Mouse (Mus musculus) induced T-regulatory cell, adult 2 months (primary cell): ENCODE measurements at regions not wholly inside any gene's neighbourhood (a gene's known extent, or its start where the extent isn't known, plus 50 kb on each side); places are given as distances from the start of the nearest gene placed in this dataset.

ENCODE experiments used
- DNase-seq: peaks from one replicate; pipeline ENCODE4 v3.0.0-alpha.2; 2012; ENCODE audit warnings: low read depth

DNA sequence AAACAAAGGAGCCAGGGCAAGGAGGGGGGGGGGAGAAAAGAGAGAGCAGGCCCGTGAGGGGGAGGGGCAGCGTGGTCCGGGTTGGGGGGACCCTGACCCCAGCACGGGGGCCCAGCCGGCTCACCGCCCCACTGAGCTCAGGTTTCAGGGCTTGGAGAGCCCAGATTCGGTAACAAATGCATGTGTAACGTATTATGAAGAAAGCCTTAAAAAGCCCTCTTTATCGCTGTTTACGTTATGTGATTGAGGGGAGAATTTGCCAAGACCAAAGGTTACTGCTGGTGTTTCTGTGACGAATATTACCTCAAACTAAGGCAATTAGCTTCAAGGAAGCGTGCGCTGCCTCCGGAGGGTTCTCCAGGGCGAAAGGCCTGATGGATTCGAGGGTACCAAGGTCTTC lies 54.2 kb downstream of the Barx1 start:
- DNase-seq, result no peak

GRCm38 (mm10) chr13:48717451-48717850 lies 54.7 kb downstream of the Barx1 start:
- DNase-seq, result no peak

DNA sequence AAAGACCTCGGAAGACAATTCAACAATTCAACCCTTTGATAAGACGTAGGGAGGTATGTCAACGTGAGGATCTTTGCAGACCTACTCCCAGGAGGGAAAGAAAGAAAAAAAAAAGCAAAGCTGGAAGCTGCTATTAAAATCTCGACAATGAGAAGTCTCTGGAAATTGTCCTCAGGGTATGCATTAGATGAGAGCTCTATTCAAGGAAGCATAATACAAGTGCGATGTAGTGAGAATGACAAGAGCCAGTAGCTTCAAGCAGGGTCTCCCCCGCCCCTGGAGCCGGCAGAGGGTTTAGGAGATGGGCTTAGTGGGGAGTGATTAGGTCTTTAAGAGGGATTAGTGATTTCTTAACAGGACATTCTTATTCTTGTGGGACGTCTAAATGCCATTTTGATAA lies 60.9 kb downstream of the Barx1 start:
- no peak for DNase-seq

DNA sequence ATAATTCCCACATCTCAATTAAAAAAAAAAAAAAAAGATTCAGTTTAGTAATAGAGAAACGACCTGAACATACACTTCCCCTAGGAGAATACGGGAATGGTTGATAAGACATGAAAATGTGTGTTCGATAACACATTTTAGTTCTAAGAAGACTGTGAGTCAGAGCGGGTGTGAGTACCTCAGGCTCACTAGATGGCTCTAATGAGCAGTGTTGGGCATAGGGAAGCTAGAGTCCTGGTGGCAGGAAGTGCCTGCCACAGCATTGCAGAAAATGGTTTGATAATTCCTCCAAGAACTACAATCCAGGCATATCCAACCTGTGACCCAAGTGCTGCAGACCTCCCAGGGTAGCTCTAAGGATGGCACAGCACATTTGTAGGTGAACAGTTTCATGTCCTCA lies 63.6 kb downstream of the Barx1 start:
- DNase-seq, result no peak

DNA sequence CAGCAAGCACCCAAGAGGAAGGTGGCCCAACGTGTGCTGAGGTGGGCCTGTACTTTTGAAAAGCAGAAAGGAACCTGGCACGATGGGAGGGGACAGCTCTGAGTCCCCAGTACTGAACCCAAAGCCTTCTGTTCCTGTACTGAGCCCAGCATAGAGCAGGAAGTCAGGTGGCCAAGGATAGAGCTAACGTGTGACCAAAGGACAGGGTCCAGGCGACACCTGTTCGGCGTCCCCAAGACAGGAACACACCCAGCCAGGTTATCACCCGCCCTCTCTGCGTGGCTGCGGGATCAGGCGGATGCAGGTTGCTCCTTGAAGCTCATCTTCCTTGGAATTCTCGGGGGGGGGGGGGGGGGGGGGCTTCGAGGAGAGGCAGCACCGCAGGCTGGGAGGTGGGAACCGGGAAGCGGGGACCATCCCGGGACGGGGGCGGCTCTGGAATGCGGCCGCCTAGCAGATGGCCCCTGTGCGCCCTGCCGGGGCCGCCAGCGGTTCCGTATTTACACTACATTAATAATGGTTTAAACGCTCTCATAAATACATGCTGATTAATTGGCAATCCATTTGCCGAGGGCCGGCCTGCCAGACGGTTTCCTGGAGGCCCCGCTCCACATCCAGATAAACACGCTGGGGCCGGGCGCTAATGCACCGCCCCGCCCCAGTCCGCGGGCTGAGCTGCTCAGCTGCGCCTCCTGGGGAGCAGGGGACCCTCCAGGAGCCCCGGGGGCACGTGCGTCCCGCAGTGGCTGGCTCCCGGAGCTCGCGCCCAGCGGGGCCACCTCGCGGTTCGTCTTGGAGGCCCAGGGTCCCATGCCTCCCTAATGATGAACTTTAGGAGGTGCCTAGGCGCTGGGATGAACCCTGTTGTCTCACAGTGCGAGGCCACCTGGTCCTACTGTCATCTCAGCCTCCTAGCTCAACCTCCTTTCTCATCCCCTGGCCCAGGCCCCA lies 68.5 kb downstream of the Barx1 start:
- no peak for DNase-seq

- DNase-seq, result peak; percentile 43
Measured at GRCm38 (mm10) chr13:48732168-48732841, 69.5 kb downstream of the Barx1 start.

DNA sequence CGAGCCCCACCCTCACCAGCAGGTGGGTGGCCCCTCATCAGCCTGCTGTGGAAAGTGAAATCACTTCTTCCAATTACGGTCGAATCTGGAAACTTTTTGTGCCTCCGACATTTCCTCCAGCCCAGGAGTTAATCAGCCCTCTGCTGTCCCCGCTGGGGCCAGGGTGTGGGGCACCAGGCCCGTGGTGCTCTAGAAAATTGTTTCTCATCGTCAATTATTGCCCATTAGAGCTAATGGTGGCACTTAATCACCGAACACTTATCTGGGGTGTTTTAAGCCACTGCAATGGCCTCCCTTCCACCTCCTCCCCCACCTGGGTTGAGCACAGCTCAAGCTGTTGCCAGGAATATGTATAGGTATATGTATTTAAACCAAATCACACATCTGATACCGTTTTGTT lies 72.2 kb downstream of the Barx1 start:
- peak; percentile 5 for DNase-seq

DNA sequence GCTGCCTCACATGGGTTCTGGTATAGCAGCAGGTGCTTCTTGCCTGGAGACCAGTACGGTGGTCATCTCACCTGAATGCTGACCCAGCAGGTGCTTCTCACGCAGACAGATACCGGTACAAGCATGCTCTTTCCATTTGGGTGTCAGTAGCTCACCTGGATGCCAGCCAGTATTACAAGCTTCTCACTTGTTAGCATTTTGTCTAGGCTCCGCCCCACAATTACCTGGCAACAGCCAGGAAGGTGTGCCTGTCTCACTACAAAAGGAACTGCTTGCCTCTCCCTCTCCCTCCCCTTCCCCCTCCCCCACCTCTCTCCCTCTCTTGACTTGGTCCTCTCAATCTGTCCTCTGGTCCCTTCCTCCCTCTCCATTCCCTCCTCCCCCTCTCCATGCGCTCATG lies 82.8 kb downstream of the Barx1 start:
- DNase-seq, result no peak

GRCm38 (mm10) chr13:48746301-48746700 lies 83.5 kb downstream of the Barx1 start:
- DNase-seq, result no peak
